Mouse (Mus musculus) T-helper 1 cell (primary cell): ENCODE measurements around the gene Scarb2.

Experiments used
- in situ Hi-C: fragments of 300-600 bp; cut with MboI, MseI; formaldehyde crosslinking; loops from one replicate; pipeline ENCODE4 v1.15.1; 2025; ENCODE audit warnings: high pct_unique_total_duplicates

Gene Scarb2

GRCm38 (mm10) chr5:92495291-92495690, 11.3 kb downstream of the Scarb2 start:
- in situ Hi-C loops: loop anchor here (10.0 kb wide), 1 partner anchor 2000 kb away; the partner anchor contains the start of gene Afp

- in situ Hi-C loops: loop anchor here (10.0 kb wide), 1 partner anchor 1999 kb away; the partner anchor contains the start of gene Afp
Observed at GRCm38 (mm10) chr5:92493423-92493822, 13.2 kb downstream of the Scarb2 start.

GRCm38 (mm10) chr5:92490779-92491178, 15.9 kb downstream of the Scarb2 start:
- in situ Hi-C loops: loop anchor here (10.0 kb wide), 1 partner anchor 1996 kb away; the partner anchor contains the start of gene Afp

GRCm38 (mm10) chr5:92490304-92490703, 16.3 kb downstream of the Scarb2 start:
- in situ Hi-C loops: loop anchor here (10.0 kb wide), 1 partner anchor 1996 kb away; the partner anchor contains the start of gene Afp

GRCm38 (mm10) chr5:92489503-92489902, 17.1 kb downstream of the Scarb2 start:
- in situ Hi-C loops: no loop called here

- in situ Hi-C loops: no loop called here
Observed at GRCm38 (mm10) chr5:92488961-92489360, 17.7 kb downstream of the Scarb2 start.

- in situ Hi-C loops: no loop called here
Observed at GRCm38 (mm10) chr5:92488408-92488807, 18.2 kb downstream of the Scarb2 start.

- in situ Hi-C loops: no loop called here
Observed at GRCm38 (mm10) chr5:92486758-92487157, 19.9 kb downstream of the Scarb2 start.

- in situ Hi-C loops: no loop called here
Observed at GRCm38 (mm10) chr5:92484880-92485279, 21.8 kb downstream of the Scarb2 start.

- in situ Hi-C loops: no loop called here
Observed at GRCm38 (mm10) chr5:92472863-92473262, 33.8 kb downstream of the Scarb2 start.

- in situ Hi-C loops: no loop called here
Observed at GRCm38 (mm10) chr5:92471531-92471930, 35.1 kb downstream of the Scarb2 start.

GRCm38 (mm10) chr5:92469201-92470130, 37.2 kb downstream of the Scarb2 start:
- in situ Hi-C loops: loop anchor here (5.0 kb wide), 1 partner anchor 33 kb away; no protein-coding TSS in a partner anchor

GRCm38 (mm10) chr5:92468234-92468633, 38.4 kb downstream of the Scarb2 start:
- in situ Hi-C loops: loop anchor here (5.0 kb wide), 1 partner anchor 34 kb away; no protein-coding TSS in a partner anchor

GRCm38 (mm10) chr5:92467102-92467766, 39.4 kb downstream of the Scarb2 start:
- in situ Hi-C loops: loop anchor here (5.0 kb wide), 1 partner anchor 35 kb away; no protein-coding TSS in a partner anchor

- in situ Hi-C loops: loop anchor here (5.0 kb wide), 1 partner anchor 37 kb away; no protein-coding TSS in a partner anchor
Observed at GRCm38 (mm10) chr5:92465511-92465910, 41.1 kb downstream of the Scarb2 start.

- in situ Hi-C loops: loop anchor here (5.0 kb wide), 1 partner anchor 201 kb away; no protein-coding TSS in a partner anchor
Observed at GRCm38 (mm10) chr5:92461321-92461720, 45.3 kb downstream of the Scarb2 start.

GRCm38 (mm10) chr5:92458726-92459125, 47.9 kb downstream of the Scarb2 start:
- in situ Hi-C loops: no loop called here

- in situ Hi-C loops: no loop called here
Observed at GRCm38 (mm10) chr5:92457410-92457809, 49.2 kb downstream of the Scarb2 start.

- in situ Hi-C loops: no loop called here
Observed at GRCm38 (mm10) chr5:92452876-92453275, 53.8 kb downstream of the Scarb2 start.

- in situ Hi-C loops: no loop called here
Observed at GRCm38 (mm10) chr5:92446736-92447135, 59.9 kb downstream of the Scarb2 start.

GRCm38 (mm10) chr5:92445016-92445415, 61.6 kb downstream of the Scarb2 start:
- in situ Hi-C loops: no loop called here

- in situ Hi-C loops: no loop called here
Observed at GRCm38 (mm10) chr5:92442914-92443313, 63.7 kb downstream of the Scarb2 start.
